Mouse (Mus musculus): ENCODE data around the gene Kynu.

Gene Kynu

GRCm38 (mm10) chr2:43555062-43555888 lies at the start of gene Kynu:
Gene Kynu, plus strand, starts transcription at chr2:43555329.
- peak; percentile 35 to 43 for DNase-seq

DNA sequence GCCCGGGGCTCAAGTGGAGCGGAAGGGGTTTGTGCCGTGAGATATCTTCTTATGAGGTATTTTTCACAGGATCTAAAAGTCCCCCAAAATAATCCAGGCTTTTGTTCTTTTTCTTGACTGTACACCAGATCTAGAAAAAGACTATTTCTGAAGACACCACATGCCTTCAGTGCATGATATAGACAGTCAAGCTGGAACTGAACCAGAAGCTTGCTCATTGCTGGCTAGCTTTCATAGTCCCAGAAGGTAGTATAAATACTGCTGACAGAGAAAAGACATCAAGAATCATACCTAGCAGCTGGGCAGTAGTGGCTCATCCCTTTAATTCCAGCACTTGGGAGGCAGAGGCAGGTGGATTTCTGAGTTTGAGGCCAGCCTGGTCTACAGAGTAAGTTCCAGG lies 48.9 kb upstream of the Kynu start:
- DNase-seq = no peak

DNA sequence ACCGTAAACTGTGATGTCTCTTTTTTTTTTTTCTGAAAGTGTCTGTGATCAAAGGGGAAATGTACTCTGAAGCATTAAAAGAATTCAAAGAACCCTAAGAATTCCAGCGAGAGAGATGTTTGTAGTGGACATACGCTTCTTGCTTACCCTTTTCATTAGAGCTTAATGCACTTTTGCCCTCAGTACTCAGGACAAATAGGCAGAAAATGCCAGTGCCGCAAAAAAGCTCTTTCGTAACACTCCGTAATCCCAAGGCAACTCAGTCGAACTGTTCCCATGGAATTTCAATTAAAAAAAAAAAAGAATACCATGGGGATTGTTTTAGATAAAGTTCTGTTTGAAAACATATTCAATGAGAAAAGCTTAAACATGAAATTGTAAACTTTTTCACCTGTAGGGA lies 41.3 kb upstream of the Kynu start:
- DNase-seq = peak in 1 of 2 experiments; percentile 7

GRCm38 (mm10) chr2:43534417-43534816 lies 20.7 kb upstream of the Kynu start:
- no peak for DNase-seq

DNA sequence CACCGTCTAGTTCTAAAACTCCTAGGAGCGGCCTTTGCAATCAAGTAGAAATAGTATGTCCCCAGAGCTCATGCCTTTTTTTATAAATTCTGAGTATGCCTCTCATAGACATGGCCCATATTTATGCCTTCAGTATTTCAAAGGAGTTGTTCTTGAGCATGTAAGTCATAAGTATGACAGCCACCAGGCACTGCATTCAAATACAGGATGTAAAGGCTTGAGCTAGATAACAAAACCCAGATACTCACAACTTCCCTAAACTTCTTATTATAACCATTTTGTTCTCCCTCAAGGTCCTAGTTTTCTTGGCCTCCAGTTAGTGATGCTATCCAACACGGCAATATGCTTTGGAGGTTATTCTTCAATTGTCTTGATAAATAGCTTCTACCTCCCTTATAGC lies 12.5 kb upstream of the Kynu start:
- DNase-seq = no peak

DNA sequence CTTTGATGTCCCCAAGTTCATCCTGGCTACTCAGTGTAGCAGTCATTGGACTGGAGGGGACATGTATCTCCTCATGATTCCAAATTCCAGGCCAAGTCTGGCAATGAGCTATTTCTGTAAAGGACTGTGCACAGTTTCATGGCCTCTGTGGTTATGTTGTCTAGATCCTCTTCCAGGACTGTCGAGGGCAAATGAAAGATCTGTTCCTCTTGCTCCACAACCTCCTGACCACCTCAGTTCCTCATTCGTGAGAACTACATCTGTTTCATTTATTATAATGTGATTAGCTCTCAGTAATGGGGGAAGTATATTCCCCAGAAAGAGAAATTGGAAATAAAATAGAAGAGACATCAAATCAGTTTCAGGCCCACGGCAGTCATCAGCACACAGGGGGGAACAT lies 9.5 kb upstream of the Kynu start:
- no peak for DNase-seq

DNA sequence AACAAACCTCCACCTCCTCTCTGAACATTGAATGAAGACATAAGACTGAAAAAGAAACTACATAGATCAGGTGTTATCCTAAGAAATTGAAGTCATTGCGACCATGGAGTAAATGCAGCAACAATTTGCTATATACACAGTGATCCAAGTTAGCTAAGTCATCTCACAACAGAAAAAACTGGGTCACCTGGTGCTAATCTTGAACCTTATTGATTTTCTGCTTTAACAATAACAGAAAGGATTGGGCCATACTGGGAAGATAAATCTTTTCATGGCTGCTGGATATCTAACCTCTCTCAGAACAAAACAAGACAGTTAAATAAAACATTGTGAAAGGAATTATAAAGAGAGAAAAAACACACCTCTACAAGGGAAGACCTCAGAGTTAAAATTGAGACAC lies 8.7 kb upstream of the Kynu start:
- no peak for DNase-seq

- peak in 1 of 2 experiments; percentile 5 for DNase-seq
These were observed 913 bp upstream of the Kynu start for GRCm38 (mm10) chr2:43554216-43554615.

GRCm38 (mm10) chr2:43555889-43556285 lies 758 bp downstream of the Kynu start:
- DNase-seq = peak; percentile 60 to 72

DNA sequence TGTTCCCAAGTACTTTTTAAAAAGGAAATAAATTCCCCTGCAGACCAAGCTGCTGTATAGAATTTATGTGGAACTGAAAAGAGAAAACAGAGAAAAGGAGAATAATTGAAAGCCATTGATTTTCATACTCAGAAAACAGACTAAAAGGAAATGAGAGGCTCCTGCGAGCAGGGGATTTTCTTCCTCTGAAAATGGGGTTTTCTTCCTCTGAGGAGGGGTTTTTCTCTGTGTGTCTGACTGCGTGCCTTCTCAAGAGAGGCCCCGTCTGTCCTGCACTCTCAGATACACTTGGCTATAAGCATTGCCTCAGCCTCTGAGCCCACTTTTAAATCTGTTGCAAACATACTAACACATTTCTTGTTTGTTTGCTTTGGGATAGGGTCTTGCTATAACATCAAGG lies 1.9 kb downstream of the Kynu start:
- DNase-seq = no peak

DNA sequence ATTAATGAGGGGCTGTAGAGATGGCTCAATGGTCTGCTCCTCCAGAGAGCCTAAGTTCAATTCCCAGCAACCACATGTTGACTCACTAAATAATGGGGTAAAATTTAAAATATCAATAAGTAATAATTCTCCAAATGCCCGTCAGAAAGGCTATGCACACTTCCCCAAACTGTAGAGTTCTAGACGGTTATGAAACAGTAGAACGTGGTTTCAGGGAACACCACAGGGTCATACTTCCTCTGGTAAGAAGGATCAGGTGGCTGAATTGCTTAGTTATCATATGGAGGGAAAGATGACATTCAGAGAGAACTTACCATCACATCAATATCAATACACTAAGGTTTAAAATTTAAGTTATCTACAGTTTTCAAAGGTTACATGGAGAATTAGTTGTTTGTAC lies 6.1 kb downstream of the Kynu start:
- DNase-seq = no peak

DNA sequence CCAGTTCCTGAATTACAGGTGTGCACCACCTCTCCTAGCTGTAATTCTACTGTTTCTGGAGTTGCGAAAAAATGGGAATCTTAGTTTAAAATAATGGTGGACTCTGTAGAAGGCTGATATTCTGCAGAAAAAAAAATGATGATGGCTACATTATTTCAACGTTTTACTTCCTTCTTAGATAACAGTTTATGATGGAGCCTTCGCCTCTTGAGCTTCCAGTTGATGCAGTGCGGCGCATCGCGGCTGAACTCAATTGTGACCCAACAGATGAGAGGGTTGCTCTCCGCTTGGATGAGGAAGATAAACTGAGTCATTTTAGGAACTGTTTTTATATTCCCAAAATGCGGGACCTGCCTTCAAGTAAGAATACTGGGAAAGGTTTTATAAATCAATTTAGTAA lies 7.7 kb downstream of the Kynu start:
- DNase-seq = no peak

DNA sequence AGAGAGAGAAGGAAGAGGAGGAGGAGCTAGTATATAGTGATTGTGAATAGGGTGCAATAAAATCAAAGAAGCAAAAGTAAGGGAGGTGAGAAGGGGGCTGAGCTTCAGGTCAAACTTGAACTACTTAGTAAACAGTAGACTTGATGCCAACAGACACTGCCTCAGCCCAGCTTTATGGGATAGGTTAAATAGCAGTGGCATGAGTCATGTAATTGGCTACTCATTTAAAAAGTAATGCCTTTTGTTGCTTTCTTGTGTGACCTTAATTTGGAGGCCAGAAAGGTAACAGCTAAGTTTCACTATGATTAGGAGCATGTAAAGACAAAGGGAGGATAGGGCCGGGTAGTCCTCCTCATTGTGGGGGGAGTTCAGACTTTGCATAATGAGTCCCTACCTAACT lies 13.3 kb downstream of the Kynu start:
- no peak for DNase-seq

GRCm38 (mm10) chr2:43573526-43573925 lies 18.4 kb downstream of the Kynu start:
- no peak for DNase-seq

GRCm38 (mm10) chr2:43583243-43583812 lies 28.2 kb downstream of the Kynu start:
- DNase-seq = no peak

DNA sequence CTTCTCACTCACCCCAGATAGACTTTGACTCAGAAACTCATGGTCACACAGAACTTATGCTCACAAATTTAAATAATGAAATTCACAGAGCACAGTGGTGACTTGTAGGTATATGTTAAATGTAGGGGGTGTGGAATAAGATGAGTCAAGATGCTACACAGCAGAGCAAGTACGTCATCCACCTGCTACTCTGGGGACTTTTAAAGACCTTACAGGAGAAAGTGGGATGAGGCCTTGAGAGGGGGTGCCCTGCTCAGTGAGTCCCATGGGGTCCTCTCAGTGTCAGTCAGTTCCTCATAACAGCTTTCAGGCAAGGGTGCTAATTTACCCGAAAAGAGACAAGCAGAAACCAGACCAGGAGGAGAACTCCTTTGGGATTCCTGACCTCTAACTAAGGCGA lies 30.4 kb downstream of the Kynu start:
- no peak for DNase-seq

- DNase-seq = no peak
These were observed 32.7 kb downstream of the Kynu start for GRCm38 (mm10) chr2:43587832-43588231.

GRCm38 (mm10) chr2:43592001-43592704 lies 37.0 kb downstream of the Kynu start:
- DNase-seq = no peak

GRCm38 (mm10) chr2:43613571-43613970 lies 58.4 kb downstream of the Kynu start:
- DNase-seq = peak; percentile 31 to 69

DNA sequence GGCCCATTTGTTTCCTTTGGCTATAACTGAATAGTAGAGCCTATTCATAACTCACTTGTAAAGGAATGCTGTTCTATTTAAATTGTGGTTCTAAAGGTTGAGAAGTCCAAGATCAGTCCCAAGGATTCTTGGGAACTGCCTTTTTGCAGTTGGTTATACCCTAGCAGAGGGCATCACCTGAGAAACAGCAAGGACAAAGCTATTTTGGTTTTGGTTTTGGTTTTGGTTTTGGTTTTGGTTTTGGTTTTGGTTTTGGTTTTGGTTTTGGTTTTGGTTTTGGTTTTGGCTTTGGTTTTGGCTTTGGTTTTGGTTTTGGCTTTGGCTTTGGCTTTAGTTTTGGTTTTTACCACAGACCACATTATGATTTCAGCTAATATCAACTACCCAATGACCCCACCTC lies 66.0 kb downstream of the Kynu start:
- no peak for DNase-seq

- no peak for DNase-seq
These were observed 67.7 kb downstream of the Kynu start for GRCm38 (mm10) chr2:43622844-43623243.

DNA sequence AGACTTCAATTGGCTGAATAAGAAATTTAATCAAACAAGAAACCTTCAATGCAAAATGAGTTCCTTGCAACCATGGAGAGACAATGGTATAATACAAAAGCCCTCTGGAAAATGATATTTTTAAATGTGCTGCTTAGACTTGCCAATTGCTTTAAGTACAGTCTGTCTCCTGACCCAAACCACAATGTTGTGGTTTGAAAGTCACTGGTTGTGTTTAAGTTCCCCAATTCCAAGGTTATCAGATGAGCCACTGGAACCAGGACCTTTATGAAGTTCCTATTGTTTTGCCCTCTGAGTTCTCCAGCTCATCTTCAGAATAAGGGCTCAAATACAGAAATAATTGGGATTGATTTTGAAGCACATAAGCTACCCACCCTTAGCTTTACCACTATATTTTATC lies 76.7 kb downstream of the Kynu start:
- no peak for DNase-seq

DNA sequence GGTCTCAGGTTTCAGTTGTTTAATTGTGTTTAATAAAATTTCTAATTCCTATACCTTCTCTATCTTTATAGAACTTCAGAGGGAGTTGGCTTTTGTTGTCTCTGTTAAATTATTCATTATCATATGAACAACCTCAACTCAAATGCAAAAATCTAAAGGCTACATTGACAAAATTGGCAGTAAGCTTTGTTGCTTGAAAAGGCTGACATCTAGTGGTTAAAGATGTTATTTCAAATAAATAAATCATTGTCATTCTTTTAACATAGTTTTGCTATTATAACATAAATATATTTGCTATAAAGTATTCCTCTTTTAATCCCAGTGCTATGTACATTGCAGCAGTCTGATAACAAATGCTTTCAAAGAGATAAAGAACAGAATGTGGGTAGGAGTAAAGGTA lies 81.4 kb downstream of the Kynu start:
- DNase-seq = no peak

GRCm38 (mm10) chr2:43646962-43647361 lies 91.8 kb downstream of the Kynu start:
- DNase-seq = no peak
